Mouse (Mus musculus) heart, adult 2 months (tissue): Measurements from ENCODE around the gene Copz2. TPM values are rescaled to one million over a fixed set of nuclear protein-coding genes. Genes with fewer than 3 reads are reported as not detected.
A peak's percentile ranks its signal among the peaks of the same experiment; 100 is the strongest.

Experiments used
- DNase-seq, 2 experiments: peaks; one replicate each; pipeline ENCODE4 v3.0.0; 2021
- H3K27ac ChIP-seq: fragments of 200-600 bp; 2 replicates; pipeline ENCODE4 v1.8.1; 2022
- H3K27me3 ChIP-seq: fragments of 200-500 bp; 2 replicates; pipeline ENCODE4 v1.6.1; 2012; ENCODE audit warnings: mild to moderate bottlenecking, low read length, inconsistent platforms, mixed read lengths; ENCODE audit not compliant: control insufficient read depth, insufficient read depth
- H3K36me3 ChIP-seq: fragments of 200-500 bp; 2 replicates; pipeline ENCODE4 v1.6.1; 2012; ENCODE audit warnings: low read length, inconsistent platforms; ENCODE audit not compliant: control insufficient read depth, insufficient read depth
- H3K4me1 ChIP-seq: fragments of 200-500 bp; 2 replicates; pipeline ENCODE4 v1.6.1; 2011; ENCODE audit warnings: low read length; ENCODE audit not compliant: control insufficient read depth, insufficient read depth
- H3K4me3 ChIP-seq: fragments of 200-600 bp; 2 replicates; pipeline ENCODE4 v1.8.1; 2022
- H3K79me2 ChIP-seq: fragments of 200-500 bp; replicated peaks from 2 replicates; pipeline ENCODE4 v1.6.1; 2012; ENCODE audit warnings: mild to moderate bottlenecking, inconsistent platforms, low read length, moderate library complexity, mixed read lengths; ENCODE audit not compliant: control insufficient read depth, insufficient read depth
- H3K9ac ChIP-seq: fragments of 200-500 bp; 2 replicates; pipeline ENCODE4 v1.6.1; 2012; ENCODE audit warnings: low read depth, mild to moderate bottlenecking, control low read depth, inconsistent platforms, low read length, mixed read lengths
- CTCF ChIP-seq: fragments of 200-600 bp; IDR thresholded peaks from 2 replicates; pipeline ENCODE4 v1.8.1; 2022; ENCODE audit warnings: antibody characterized with exemption, mild to moderate bottlenecking, moderate library complexity
- EP300 ChIP-seq: fragments of 200-500 bp; IDR thresholded peaks from 2 replicates; pipeline ENCODE4 v1.6.1; 2011; ENCODE audit warnings: low read depth, low read length, control low read depth; ENCODE audit not compliant: insufficient read depth
- POLR2A ChIP-seq: fragments of 200-500 bp; IDR thresholded peaks from 2 replicates; pipeline ENCODE4 v1.6.1; 2011; ENCODE audit warnings: mild to moderate bottlenecking, low read depth, low read length, control low read depth; ENCODE audit not compliant: insufficient read depth
- WGBS: fragments of 180-500 bp; shearing (Covaris S2); methylation state at CpG from one replicate; pipeline ENCODE4 v1.1.7; 2018; 5-methylcytosine and 5-hydroxymethylcytosine counted together
- intact Hi-C: fragments of 180-260 bp; cut with DNase I; formaldehyde crosslinking; loops from one replicate; pipeline ENCODE4 v1.15.1; 2025
- polyA plus RNA-seq: library from polyadenylated mRNA; depleted of rRNA; stranded (reverse); fragments of >200 nt; gene quantifications from 2 replicates; pipeline ENCODE4 v1.2.3, GENCODE M21; 2012
- total RNA-seq, 2 experiments: library from RNA; stranded (reverse); gene quantifications; 2 replicates each; pipeline ENCODE4 v1.2.3; 2021

Gene Copz2
- total and polyA plus RNA-seq, 3 experiments = 35.0 to 55.0 (median 36.9) TPM

DNA sequence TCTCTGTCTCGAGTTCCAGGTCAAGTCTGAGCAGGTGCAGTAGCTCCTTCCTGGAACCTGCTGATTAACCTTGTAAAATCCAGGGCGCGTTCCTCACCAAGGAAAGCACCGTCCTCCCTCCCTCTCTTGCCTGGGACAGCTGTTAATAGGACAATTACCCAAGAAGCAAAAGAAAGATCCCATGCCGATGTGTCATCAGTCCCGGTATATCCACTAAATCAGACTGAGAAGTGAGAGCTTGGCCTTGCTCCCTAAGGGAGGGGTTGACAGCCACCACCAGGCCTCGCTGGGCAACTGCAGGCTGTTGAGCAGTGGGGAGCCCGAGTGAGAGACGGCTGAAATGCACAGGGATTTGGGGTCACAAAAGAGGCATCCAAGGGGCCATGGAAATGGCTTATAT lies 12.4 kb upstream of the Copz2 start:
- DNase-seq = no peak
- Histone ChIP-seq H3K27me3 (no peaks in the 10 kb centered on the region), H3K9ac (no peak overlapping the region), H3K27ac (no peak overlapping the region), H3K79me2 (no peaks in the 10 kb centered on the region), H3K4me3 (no peak overlapping the region), H3K4me1 (no peaks in the 10 kb centered on the region; the same call in 1 of the 2 replicates), H3K36me3 (no peaks in the 10 kb centered on the region)
- 26% methylated on average over 9 of the region's 9 CpGs for WGBS
- TF ChIP-seq POLR2A = no peak
- 0 out of 2 replicates have a peak, but pooled peaks have one; percentile 32 for TF ChIP-seq EP300
- TF ChIP-seq CTCF = peak; percentile 59
- intact Hi-C loops = no loop called here

GRCm38 (mm10) chr11:96838341-96838740 lies 11.3 kb upstream of the Copz2 start:
- Histone ChIP-seq H3K4me1 (no peaks in the 10 kb centered on the region; the same call in 1 of the 2 replicates), H3K27me3 (no peaks in the 10 kb centered on the region), H3K27ac (no peak overlapping the region), H3K4me3 (no peak overlapping the region), H3K79me2 (no peaks in the 10 kb centered on the region), H3K9ac (no peak overlapping the region), H3K36me3 (no peaks in the 10 kb centered on the region)
- intact Hi-C loops = no loop called here
- TF ChIP-seq EP300 (no peak), CTCF (no peak), POLR2A (no peak)
- 73% methylated on average over 4 of the region's 4 CpGs for WGBS
- DNase-seq = no peak

DNA sequence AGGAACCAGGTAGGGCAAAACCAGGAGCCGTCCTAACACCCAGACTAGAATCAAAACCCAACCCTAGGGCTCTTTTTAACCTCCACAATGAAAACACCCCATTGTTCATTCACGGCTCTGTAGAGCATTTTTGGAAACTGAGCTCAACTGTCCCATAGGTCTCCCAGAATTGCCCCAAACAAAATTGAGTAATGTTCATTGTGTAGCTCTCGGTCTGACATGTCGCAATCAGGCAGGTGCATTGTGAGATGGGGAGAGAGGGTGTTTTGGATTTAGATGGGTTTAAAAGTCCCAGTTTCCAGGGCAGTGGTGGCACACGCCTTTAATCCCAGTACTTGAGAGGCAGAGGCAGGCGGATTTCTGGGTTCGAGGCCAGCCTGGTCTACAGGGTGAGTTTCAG lies 10.2 kb upstream of the Copz2 start:
- Histone ChIP-seq H3K36me3 (no peaks in the 10 kb centered on the region), H3K27ac (no peak overlapping the region), H3K9ac (no peak overlapping the region), H3K4me1 (no peaks in the 10 kb centered on the region; the same call in 1 of the 2 replicates), H3K27me3 (no peaks in the 10 kb centered on the region), H3K79me2 (no peaks in the 10 kb centered on the region), H3K4me3 (no peak overlapping the region)
- intact Hi-C loops = no loop called here
- no peak for TF ChIP-seq CTCF
- TF ChIP-seq POLR2A = no peak
- no peak for TF ChIP-seq EP300
- no peak for DNase-seq
- 83% methylated on average over 7 of the region's 7 CpGs for WGBS

GRCm38 (mm10) chr11:96839877-96840276 lies 9.8 kb upstream of the Copz2 start:
- WGBS = 66% methylated on average over 3 of the region's 3 CpGs

DNA sequence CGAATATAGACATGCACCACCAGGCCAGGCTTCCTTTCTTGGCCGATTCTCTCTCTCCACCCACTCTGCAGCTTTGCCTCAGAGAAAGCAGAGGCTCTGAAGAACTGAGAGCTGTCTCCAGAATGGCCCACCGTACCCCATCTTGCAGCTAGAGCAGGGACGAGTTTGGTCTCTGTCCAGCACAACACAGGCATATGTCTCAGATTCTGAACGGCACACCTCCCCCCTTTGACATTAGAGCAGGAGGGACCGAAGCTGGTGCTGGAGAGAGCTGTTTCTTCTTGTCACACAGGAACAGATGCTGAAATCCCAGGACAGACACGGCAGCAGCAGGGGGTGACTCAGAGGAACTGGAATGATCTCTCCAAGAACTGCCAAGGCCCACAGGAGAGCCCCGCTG lies 9.4 kb upstream of the Copz2 start:
- no peak overlapping the region for H3K4me3 ChIP-seq
- no peak for TF ChIP-seq POLR2A
- no peak for TF ChIP-seq EP300
- DNase-seq = no peak
- H3K27me3 ChIP-seq = no peaks in the 10 kb centered on the region
- 29% methylated on average over 8 of the region's 8 CpGs for WGBS
- H3K36me3 ChIP-seq = no peaks in the 10 kb centered on the region
- H3K27ac ChIP-seq = no peak overlapping the region
- H3K9ac ChIP-seq = no peak overlapping the region
- intact Hi-C loops = no loop called here
- no peaks in the 10 kb centered on the region; the same call in 1 of the 2 replicates for H3K4me1 ChIP-seq
- no peaks in the 10 kb centered on the region for H3K79me2 ChIP-seq

More at GRCm38 (mm10) chr11:96839877-96840276, 9.8 kb upstream of the Copz2 start:
- no peak overlapping the region for H3K9ac ChIP-seq
- no peak overlapping the region for H3K27ac ChIP-seq
- DNase-seq = no peak
- no peaks in the 10 kb centered on the region for H3K27me3 ChIP-seq
- H3K79me2 ChIP-seq = no peaks in the 10 kb centered on the region
- no peaks in the 10 kb centered on the region; the same call in 1 of the 2 replicates for H3K4me1 ChIP-seq
- no peak overlapping the region for H3K4me3 ChIP-seq
- H3K36me3 ChIP-seq = no peaks in the 10 kb centered on the region
- intact Hi-C loops = no loop called here
- no peak for TF ChIP-seq CTCF
- no peak for TF ChIP-seq EP300
- TF ChIP-seq POLR2A = no peak

DNA sequence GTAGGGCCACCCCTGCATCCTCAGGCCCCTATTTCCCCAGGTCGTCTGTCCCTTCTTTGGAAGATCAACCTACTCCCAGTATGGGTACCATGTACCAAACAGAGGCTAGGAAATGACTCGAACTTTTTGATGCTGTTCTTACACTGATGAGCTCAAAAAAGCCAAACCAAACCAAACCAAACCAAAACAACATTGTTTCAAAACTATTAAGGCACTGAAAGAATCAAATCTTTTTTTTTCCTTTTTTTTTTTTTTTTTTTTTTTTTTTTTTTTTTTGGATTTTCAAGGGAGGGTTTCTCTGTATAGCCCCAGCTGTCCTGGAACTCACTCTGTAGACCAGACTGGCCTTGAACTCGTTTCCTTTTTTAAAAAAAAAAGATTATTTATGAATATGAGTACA lies 6.0 kb upstream of the Copz2 start:
- DNase-seq = no peak
- H3K36me3 ChIP-seq = no peaks in the 10 kb centered on the region
- TF ChIP-seq EP300 = no peak
- no peak for TF ChIP-seq CTCF
- no peak for TF ChIP-seq POLR2A
- H3K27ac ChIP-seq = no peak overlapping the region
- H3K79me2 ChIP-seq = no peaks in the 10 kb centered on the region
- no peaks in the 10 kb centered on the region for H3K27me3 ChIP-seq
- no peak overlapping the region for H3K9ac ChIP-seq
- no peak overlapping the region for H3K4me3 ChIP-seq
- 58% methylated on average over 3 of the region's 3 CpGs for WGBS
- intact Hi-C loops = no loop called here
- no peaks in the 10 kb centered on the region for H3K4me1 ChIP-seq
